Mouse (Mus musculus) layer of hippocampus, postnatal 25 days (tissue): ENCODE data around the gene Idh2. TPM values are rescaled to one million over a fixed set of nuclear protein-coding genes. Genes with fewer than 3 reads are reported as not detected.
"Not testable (repeated sequence)": the region's sequence is repeated elsewhere in the genome, so short reads cannot be mapped to it uniquely, and the experiment has no call there.

Source experiments
- DNase-seq, 2 experiments: peaks; one replicate each; pipeline ENCODE4 v3.0.0; 2022; ENCODE audit warnings: mixed read lengths in 2 of 2, low spot score in 1 of 2; ENCODE audit errors: extremely low spot score in 1 of 2
- total RNA-seq, 2 experiments: library from RNA; stranded (reverse); gene quantifications; 2 replicates each; pipeline ENCODE4 v1.2.3; 2021

Gene Idh2
- total RNA-seq = 10 to 100 TPM; 62.2 to 67.0 TPM

- DNase-seq = peak; percentile 74 to 87
Observed at GRCm38 (mm10) chr7:80115224-80115590, at the start of gene Idh2. TSS of gene Idh2 (minus strand) at chr7:80115392.

DNA sequence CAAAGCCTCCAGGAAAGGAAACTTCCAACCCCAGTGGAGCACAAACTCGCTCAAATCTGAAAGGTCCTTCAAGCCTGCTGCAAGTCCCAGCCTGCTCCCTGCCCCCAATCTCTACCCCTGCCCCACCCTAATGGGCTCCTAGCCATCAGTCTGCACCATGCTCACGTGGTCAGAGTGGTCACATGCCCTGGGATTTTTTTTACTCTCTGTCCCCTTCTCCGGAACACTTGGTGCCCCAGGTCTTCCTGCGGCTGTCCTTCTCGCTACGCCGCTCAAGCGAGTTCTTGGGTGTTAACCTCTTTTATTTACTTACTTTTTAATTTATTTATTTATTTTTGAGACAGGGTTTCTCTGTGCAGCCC is 45.7 kb upstream of the Idh2 start:
- no peak for DNase-seq

DNA sequence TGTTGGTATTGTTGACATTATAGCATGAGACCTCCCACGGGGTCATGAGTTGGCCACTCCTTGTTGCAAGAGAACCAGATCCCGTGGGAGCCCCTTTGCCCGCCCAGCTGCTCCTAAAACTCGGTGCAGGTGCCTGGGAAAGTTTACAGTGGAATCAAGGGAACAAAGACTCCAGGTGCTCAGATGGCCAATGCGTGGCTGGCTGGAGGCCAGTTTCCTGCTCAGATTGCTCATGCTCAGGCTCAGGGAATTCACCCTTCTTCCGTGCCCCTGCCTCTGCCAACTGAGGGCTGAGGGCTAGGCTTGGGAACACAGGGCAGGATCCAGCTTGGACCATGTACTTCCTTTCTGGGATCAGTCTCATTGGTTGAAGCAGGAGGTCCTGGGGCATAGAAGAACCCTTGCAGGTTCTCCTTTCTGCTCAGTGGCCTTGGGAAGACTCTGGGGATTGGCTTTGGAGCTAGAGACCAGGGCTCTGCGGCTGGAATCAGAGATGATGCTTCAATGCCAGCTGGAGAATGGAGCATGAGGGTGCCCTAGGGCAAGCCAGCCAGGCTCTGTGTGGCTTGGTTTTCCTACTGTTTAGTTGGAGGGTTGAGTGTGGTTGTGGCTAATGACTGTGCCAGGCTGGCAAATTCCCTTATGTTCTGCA is 45.2 kb upstream of the Idh2 start:
- DNase-seq = no peak

- no peak for DNase-seq
Observed at GRCm38 (mm10) chr7:80158496-80159268, 43.5 kb upstream of the Idh2 start.

DNA sequence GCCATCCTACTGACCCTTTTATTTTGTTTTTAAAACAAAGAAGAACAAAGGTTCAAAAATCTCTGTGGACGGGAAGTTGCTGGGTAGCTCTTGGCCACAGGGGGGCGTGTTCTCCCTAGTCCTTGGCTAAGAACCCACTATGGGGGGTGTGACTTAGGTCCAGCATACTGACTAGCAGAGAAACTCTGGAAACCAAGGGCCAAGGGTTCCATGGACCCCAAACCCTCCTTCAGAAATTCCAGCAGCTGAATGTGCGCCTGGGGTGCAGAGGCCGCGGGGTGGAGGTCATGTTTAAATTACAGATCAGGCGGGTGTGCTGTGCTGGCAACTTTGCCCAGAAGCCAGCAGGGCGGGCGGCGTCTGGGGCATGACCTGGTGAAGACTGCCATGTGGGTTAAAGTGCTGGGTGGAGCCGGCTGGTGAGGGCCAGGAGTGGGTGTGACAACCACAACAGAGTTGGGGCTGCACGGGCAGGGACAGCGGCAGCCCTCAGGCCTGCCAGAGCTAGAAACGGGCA is 41.6 kb upstream of the Idh2 start:
- DNase-seq = peak in 1 of 2 experiments; percentile 47

DNA sequence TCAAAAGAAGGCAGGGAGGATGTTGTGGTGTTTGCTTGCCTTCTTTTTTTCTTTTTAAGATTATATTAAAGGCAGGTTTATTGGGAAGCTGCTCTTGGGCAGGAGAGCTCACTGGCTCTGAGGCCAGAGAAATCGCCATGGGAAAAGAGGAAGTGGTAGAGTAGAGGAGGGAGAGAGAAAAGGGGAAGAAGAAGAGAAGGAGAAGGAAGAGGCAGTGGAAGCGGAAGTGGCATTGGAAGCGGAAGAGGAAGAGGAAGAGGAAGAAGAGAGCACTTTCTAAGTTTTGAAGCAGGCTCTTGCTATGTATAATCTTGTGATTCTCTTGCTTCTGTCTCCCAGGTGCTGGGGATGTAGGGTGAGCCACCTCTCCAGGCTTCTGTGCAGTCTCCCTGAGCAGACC is 39.5 kb upstream of the Idh2 start:
- no peak for DNase-seq

GRCm38 (mm10) chr7:80152756-80153155 is 37.6 kb upstream of the Idh2 start:
- DNase-seq = no peak

DNA sequence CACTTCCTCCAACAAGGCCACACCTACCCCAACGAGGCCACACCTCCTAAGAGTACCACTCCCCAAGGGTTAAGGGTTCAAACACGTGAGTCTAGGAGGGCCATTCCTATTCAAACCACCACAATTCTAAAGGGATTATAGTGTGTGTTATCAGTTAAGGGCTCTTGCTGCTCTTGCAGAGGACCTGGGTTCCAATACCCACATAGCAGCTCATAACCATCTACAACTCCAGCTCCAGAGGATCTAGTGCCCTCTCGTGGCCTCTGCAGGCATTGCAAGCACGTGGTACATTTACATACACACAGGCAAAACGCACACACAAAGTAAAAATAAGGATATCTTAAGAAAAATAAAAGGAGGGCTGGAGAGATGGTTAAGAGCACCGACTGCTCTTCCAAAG is 37.0 kb upstream of the Idh2 start:
- no peak for DNase-seq

DNA sequence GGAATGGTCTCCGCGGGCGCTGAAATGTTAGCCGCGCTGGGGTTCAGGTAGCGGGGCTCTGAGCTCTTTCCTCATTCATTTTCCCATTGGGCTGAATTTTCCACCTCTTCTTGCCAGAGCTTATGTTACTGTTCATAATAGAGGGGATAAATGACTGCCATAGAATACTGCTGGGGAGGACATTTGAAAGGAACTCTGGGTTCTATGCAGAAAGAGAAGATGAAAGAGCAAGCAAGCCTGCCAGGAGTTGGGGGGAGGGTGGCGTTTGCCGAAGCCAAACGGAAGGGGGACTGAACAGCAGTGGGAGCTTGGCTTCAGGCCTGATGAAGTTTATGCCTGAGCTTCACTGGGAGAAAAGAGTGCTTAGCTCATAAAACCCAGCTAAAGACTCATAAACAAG is 34.2 kb upstream of the Idh2 start:
- DNase-seq = peak in 1 of 2 experiments; percentile 61

DNA sequence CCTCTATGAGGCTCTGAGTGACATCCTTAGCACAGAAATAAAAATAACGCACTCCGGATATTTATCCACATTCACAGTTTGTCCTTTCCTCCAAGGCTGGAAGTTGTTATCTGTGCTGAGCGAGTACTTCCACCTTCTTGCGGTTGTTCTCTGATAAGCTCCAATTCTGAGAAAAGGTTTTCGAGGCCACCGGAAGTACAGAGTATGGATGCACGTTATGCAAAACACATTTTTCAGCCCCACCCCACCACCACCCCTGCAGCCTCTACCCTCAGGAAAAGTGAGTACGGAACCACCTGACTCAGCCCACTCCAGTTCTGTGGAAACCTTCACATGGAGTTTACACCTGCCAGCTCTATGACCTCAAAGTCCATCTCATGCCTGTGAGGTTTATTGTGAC is 30.9 kb upstream of the Idh2 start:
- no peak for DNase-seq

DNA sequence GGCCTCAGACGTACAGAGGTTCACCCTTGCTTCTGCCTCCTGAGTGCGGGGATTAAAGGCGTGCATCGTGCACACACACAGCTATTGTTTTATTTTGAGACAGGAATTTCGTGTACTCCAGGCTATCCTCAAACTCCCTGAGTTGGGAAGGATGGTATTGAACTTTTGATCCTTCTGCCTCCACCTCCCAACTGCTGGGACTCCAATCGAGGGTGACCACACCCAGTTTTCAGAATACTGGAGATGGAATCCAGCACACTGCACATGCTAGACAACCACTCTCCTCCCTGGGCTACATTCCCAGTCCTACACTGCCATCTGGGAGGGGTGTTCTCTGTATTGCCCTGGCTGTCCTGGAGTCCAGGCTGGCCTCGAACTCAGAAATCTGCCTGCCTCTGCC is 29.5 kb upstream of the Idh2 start:
- no peak for DNase-seq

DNA sequence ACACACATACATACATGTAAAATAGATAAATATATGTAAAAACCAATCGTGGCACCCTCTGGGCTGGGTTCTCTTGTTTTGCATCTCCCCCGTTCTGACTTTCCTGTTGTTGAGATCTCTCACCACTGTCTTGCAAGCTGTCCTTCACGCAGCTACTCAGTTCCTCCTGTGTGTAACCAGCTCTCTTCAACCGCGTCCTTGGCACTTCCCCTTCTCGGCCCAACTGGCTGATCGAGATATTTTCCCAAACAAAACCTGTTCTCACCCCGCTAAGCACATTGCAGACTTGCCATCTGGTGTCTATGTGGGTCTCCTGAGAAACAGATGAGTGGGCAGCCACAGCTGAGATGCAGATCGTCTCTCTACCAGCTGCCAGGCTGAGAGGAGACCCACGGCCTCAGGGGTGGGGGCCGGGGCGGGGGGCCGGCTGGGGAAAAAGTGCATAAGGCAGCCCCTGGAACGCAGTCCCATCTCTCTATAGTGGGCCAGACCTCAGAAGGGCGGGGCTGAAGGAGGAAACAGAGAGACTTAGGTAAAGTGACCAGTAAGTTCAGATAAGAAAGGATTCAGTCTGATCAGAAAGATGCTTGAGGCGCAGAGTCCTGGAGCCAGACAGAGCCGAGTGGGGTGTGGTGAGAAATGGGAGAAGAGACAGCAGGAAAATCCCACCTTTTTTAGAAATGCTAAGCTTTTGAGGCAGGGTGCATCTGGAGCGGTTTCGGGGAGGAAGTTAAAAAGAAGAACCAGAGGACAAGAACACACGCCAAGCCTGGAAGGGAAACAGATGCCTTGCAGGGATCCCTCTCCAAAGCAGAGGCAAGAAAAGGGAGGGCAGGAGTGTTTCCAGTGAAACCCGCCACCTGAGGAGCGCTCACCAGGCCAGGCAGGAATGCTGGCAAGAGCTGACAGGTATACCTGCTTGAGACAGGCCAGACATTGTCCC is 28.4 kb upstream of the Idh2 start:
- DNase-seq = peak; percentile 46 to 47

GRCm38 (mm10) chr7:80140815-80141214 is 25.6 kb upstream of the Idh2 start:
- DNase-seq = peak; percentile 48 to 73

DNA sequence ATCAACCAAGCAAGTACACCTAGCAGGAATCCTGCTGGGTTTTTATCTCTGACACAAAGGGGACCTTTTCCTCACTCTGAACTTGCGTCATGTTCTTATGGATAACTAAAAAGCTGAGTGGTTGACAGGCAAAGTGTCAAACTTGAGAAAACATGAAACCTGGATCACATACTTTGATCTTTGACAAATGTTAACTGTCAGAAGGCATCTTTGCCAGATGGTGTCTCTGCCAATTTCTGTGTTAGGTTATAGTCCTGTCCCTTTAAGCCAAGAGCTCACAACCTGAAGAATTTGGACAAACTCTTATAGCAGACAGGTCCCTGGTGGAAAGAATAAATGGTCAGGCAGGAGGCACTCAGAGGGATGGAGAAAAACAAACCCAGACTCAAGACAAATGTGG is 23.2 kb upstream of the Idh2 start:
- no peak for DNase-seq

- DNase-seq = no peak
Observed at GRCm38 (mm10) chr7:80135173-80135532, 20.0 kb upstream of the Idh2 start.

DNA sequence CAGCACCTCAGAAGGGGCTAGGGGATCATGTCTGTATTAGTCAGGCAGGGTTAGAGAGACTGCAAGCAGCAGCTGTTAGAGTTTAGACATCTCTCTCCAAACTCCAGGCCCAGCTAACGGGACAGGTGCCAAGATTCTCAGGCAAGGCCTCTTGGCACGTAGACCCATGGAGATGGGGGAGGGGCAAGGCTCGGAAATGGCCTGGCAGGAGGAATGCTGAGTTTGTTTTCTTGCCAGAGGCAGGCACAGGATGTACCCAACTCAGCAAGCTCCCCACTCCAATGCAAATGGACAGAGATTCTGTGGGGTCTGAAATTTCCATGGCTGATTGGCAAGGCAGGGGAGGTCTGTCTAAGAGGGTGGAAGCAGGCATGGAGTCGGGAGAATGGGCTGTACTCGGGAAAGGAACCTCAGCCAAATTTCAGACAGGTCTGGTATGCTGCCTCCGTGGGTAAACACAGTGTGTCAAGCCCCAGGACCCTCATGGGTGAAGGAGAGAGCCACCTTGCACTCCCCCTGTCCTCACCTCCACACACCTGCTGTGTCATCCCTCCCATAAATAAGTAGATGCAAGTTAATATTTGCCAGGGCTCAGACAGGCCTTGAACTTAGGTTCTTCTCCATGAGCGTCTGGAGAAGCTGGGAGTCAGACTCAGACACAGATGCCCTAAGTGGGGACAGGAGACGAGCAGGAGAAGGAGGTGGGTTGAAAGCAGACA is 19.4 kb upstream of the Idh2 start:
- peak; percentile 29 to 67 for DNase-seq

DNA sequence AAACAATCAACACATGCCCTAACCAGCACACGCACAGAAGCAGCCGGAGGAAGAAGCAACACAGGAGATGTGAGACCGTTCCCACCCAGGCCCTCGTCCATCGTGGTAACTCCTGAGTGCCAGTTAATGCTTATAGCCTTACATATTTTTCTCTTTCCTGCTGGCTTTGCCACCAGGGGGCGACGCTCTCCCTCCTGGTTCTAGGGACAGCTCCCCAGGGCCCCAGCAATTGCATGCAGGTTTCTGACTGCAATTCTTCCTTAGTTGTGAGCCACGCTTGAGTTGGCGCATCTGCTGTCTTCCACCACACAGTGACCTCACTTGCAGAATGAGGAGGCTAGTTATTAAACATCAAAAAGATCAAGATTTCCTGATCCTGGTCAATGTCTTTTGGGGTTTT is 17.3 kb upstream of the Idh2 start:
- DNase-seq = peak; percentile 28 to 54

DNA sequence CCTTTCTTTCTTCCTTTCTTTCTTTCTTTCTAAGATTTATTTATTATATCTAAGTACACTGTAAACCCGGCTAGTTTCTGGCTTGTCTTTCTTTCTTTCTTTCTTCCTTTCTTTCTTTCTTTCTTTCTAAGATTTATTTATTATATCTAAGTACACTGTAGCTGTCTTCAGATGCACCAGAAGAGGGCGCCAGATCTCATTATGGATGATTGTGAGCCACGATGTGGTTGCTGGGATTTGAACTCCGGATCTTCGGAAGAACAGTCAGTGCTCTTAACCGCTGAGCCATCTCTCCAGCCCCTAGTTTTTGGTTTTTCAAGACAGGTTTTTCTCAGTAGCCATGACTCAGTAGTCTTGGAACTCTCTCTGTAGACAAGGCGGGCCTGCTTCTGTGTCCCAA is 16.1 kb upstream of the Idh2 start:
- not testable (repeated sequence) for DNase-seq

GRCm38 (mm10) chr7:80130344-80131055 is 15.3 kb upstream of the Idh2 start:
- DNase-seq = no peak

DNA sequence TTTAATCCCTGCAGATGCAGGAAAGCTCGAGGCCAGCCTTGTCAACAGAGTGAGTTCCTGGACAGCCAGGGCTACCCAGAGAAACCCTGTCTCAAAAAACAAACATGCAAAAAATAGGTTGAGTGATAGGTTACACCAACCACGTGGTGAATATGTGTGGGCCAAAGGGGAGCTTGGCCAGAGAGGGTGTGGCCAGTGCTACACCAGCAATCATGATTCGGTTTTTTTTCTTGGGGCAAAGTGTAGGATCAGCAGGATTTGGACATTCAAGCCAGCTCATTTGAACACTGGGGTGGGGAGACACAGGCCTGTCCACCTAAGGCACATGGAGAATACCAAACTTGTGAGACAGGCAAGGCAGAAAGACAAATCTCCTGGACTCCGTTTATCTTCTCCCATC is 14.1 kb upstream of the Idh2 start:
- DNase-seq = no peak
